9 mouse cellular contexts compared by ENCODE assay signal in the genomic region with DNA sequence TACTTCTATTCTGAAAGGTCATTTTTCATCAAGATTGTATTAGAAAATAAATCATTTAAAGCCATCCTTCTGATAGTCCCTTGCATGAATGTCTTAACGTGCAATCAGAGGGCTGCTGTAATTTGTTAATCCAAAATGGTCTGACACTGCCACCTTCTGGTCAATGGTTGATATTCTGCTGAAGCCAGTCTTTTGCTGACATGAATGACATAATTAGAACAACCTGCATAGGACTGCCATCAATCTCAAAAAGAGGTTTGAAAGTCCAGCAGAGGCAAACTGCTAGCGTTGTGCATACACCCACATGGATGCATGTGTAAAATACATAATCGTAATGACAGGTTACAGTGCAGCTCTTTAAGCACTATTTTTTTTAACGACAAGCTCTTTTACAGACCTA.
A peak's percentile ranks its signal among the peaks of the same experiment; 100 is the strongest.
DNase-seq lines count a peak whose midpoint lies in the region; ATAC-seq and TF ChIP-seq lines count a peak whose summit lies in the region.
"Had no signal": no experiment of that assay in that cellular context is flagged by ENCODE, and none has a peak within 500 bp of the region (broad histone marks: within the 10 kb centered on the region; RNA-seq: fewer than 3 reads in every experiment).

No protein-coding gene starts in this region.

- TF ChIP-seq CTCF in liver, embryonic 14.5 days (IDR thresholded peaks at IDR 0.05; ENCODE audit: low read depth) = peak; percentile 48; the same call in 1 of the 2 replicates

- WGBS in liver, embryonic 14.5 days (ENCODE audit: insufficient replicate concordance) = 32% methylated on average over 4 of the region's 4 CpGs

- no peak overlapping the region for H3K4me2 ChIP-seq in liver, embryonic 14.5 days (ENCODE audit: low read depth)
- H3K4me2 ChIP-seq: embryonic facial prominence, embryonic 13.5 days had no signal

- no peak overlapping the region for H3K4me3 ChIP-seq in liver, embryonic 14.5 days (ENCODE audit: insufficient read depth in 1 of 2, low read depth in 2 of 2, low read length in 2 of 2)
- H3K4me3 ChIP-seq: embryonic facial prominence, embryonic 13.5 days had no signal

- no peak for ATAC-seq in liver, embryonic 14.5 days (ENCODE audit: insufficient read depth)

- no peaks in the 10 kb centered on the region for H3K36me3 ChIP-seq in liver, embryonic 14.5 days (replicated peaks; ENCODE audit: control insufficient read depth, insufficient read depth, low read depth)
- H3K36me3 ChIP-seq: embryonic facial prominence, embryonic 13.5 days had no signal

- no peak overlapping the region for H3K27ac ChIP-seq in liver, embryonic 14.5 days
- H3K27ac ChIP-seq: embryonic facial prominence, embryonic 13.5 days had no signal

- H3K9me3 ChIP-seq in liver, embryonic 14.5 days (ENCODE audit: control insufficient read depth, low read length) = no peaks in the 10 kb centered on the region
- H3K9me3 ChIP-seq: embryonic facial prominence, embryonic 13.5 days had no signal

- no peak for TF ChIP-seq EP300 in liver, embryonic 14.5 days (IDR thresholded peaks at IDR 0.05; ENCODE audit: low read depth)

- no peak overlapping the region for H3K9ac ChIP-seq in liver, embryonic 14.5 days (replicated peaks)
- H3K9ac ChIP-seq: embryonic facial prominence, embryonic 13.5 days had no signal

- H3K27me3 ChIP-seq in liver, embryonic 14.5 days (ENCODE audit: control insufficient read depth, insufficient read depth, low read length) = no peaks in the 10 kb centered on the region
- H3K27me3 ChIP-seq: embryonic facial prominence, embryonic 13.5 days had no signal

- peak; percentile 31 for DNase-seq in urinary bladder, postnatal 25 days (ENCODE audit: low spot score)
- DNase-seq in urinary bladder, adult 2 months (ENCODE audit: low spot score) = no peak
- peak; percentile 88 to 92 for DNase-seq in cerebellum, postnatal 10 days
- peak; percentile 19 to 69 for DNase-seq in frontal cortex, postnatal 14 days (ENCODE audit: low spot score in 2 of 2)
- peak; percentile 66 for DNase-seq in kidney, postnatal 14 days
- no peak for DNase-seq in liver, embryonic 14.5 days (ENCODE audit: low read depth in 3 of 3, low spot score in 3 of 3)
- DNase-seq in right cerebral cortex, adult 18-20 months = peak; percentile 69
- no peak for DNase-seq in thymus, adult 18-20 months

- no peaks in the 10 kb centered on the region for H3K4me1 ChIP-seq in liver, embryonic 14.5 days (replicated peaks; ENCODE audit: control insufficient read depth in 2 of 2, insufficient read depth in 2 of 2, low read length in 1 of 2)
- H3K4me1 ChIP-seq: embryonic facial prominence, embryonic 13.5 days had no signal

Comparison
In these comparisons a context has a peak if more than half of its experiments do, and no peak if none do; other contexts are left out.
1. DNase-seq: peak in urinary bladder, postnatal 25 days (single experiment), cerebellum, postnatal 10 days (2 of 2), frontal cortex, postnatal 14 days (2 of 2), kidney, postnatal 14 days (single experiment) and right cerebral cortex, adult 18-20 months (single experiment); none in urinary bladder, adult 2 months (single experiment), liver, embryonic 14.5 days (0 of 3) and thymus, adult 18-20 months (0 of 2).